In genomic region chr17:3081512-3082100, GRCm38 (mm10) we compare ENCODE assay signal across 8 mouse cellular contexts. TPM values are rescaled to one million over a fixed set of nuclear protein-coding genes. Genes with fewer than 3 reads are reported as not detected.
DNase-seq lines count a peak whose midpoint lies in the region; ATAC-seq and TF ChIP-seq lines count a peak whose summit lies in the region.
"Not testable (repeated sequence)": the region's sequence is repeated elsewhere in the genome, so short reads cannot be mapped to it uniquely, and the experiment has no call there.

No protein-coding gene starts in this region.

- ATAC-seq in limb, embryonic 14.5 days (ENCODE audit: low FRiP score, low read depth) = peak; percentile 17
- ATAC-seq in midbrain, embryonic 11.5 days (ENCODE audit: low FRiP score) = peak; percentile 61

- H3K4me2 ChIP-seq in limb, embryonic 14.5 days (replicated peaks; ENCODE audit: low read depth, low read length, severe bottlenecking); midbrain, embryonic 11.5 days: not testable (repeated sequence)

- WGBS in cerebellum, adult 2 months = 59% methylated on average over 3 of the region's 3 CpGs
- 91% methylated on average over 2 of the region's 3 CpGs for WGBS in limb, embryonic 14.5 days
- 85% methylated on average over 2 of the region's 3 CpGs for WGBS in midbrain, embryonic 11.5 days

- TF ChIP-seq CTCF in cerebellum, adult 2 months (IDR thresholded peaks at IDR 0.05; ENCODE audit: borderline replicate concordance, insufficient read depth, low read depth, low read length) = not testable (repeated sequence)

- not testable (repeated sequence) for H3K27me3 ChIP-seq in cerebellum, adult 2 months (ENCODE audit: control insufficient read depth, insufficient read depth, low read length); limb, embryonic 14.5 days (ENCODE audit: control insufficient read depth, insufficient read depth, low read length); midbrain, embryonic 11.5 days (ENCODE audit: control insufficient read depth, insufficient read depth, low read length)

- peak; percentile 67 to 89 for DNase-seq in cerebellum, adult 2 months
- DNase-seq in frontal cortex, postnatal 14 days (ENCODE audit: low spot score in 2 of 2) = peak; percentile 94 to 99
- DNase-seq in heart, postnatal 4 days = peak; percentile 55
- DNase-seq in kidney, postnatal 36 days = peak; percentile 32 to 37
- DNase-seq in limb, embryonic 14.5 days (ENCODE audit: low spot score); midbrain, embryonic 11.5 days (ENCODE audit: low spot score, missing footprints): not testable (repeated sequence)
- peak; percentile 93 for DNase-seq in right cerebral cortex, postnatal 25 days
- peak; percentile 60 for DNase-seq in urinary bladder, postnatal 14 days (ENCODE audit: low spot score)

- not testable (repeated sequence) for H3K4me1 ChIP-seq in cerebellum, adult 2 months (ENCODE audit: control insufficient read depth, insufficient read depth, low read length); limb, embryonic 14.5 days (ENCODE audit: control insufficient read depth, insufficient read depth, low read length); midbrain, embryonic 11.5 days (ENCODE audit: control insufficient read depth, insufficient read depth, low read length)

- not testable (repeated sequence) for H3K9me3 ChIP-seq in limb, embryonic 14.5 days (ENCODE audit: control insufficient read depth, low read length); midbrain, embryonic 11.5 days (ENCODE audit: control insufficient read depth, low read length)

- not testable (repeated sequence) for TF ChIP-seq POLR2A in cerebellum, adult 2 months (IDR thresholded peaks at IDR 0.05; ENCODE audit: borderline replicate concordance, insufficient read depth, low read length); limb, embryonic 14.5 days (IDR thresholded peaks at IDR 0.05; ENCODE audit: borderline replicate concordance, extremely low read depth, insufficient read depth, insufficient read length)

- H3K9ac ChIP-seq in limb, embryonic 14.5 days (ENCODE audit: low read depth, low read length, severe bottlenecking); midbrain, embryonic 11.5 days (ENCODE audit: low read length): not testable (repeated sequence)

- not testable (repeated sequence) for H3K27ac ChIP-seq in cerebellum, adult 2 months (ENCODE audit: insufficient read depth, low read length); limb, embryonic 14.5 days (replicated peaks; ENCODE audit: low read depth, low read length); midbrain, embryonic 11.5 days (ENCODE audit: low read depth, low read length)

- not testable (repeated sequence) for H3K36me3 ChIP-seq in limb, embryonic 14.5 days (ENCODE audit: control insufficient read depth, insufficient read depth, low read length); midbrain, embryonic 11.5 days (ENCODE audit: control insufficient read depth, insufficient read depth, low read length)

- H3K4me3 ChIP-seq in cerebellum, adult 2 months (replicated peaks; ENCODE audit: insufficient read depth, low read depth, low read length); limb, embryonic 14.5 days (replicated peaks; ENCODE audit: low read length); midbrain, embryonic 11.5 days (ENCODE audit: low read depth, low read length): not testable (repeated sequence)

RNA-seq across cellular contexts. Expression of gene Scaf8, which starts 33.2 kb away (rescaled TPM):
- 35.1 and 40.5 TPM in 2 replicates for polyA plus RNA-seq in cerebellum, adult 2 months (2012; rRNA removed)
- 10 to 100 TPM; 51.2 to 51.3 TPM for total RNA-seq in heart, postnatal 4 days (2021)
- polyA plus RNA-seq in limb, embryonic 14.5 days (2012; rRNA removed) = 40.5 and 42.3 TPM in 2 replicates
- polyA plus RNA-seq in limb, embryonic 14.5 days (2014; fragmentation: Nextera tagmentation; extraction: Ambion mirVana) = 23.6 and 24.6 TPM in 2 replicates
- polyA plus RNA-seq in midbrain, embryonic 11.5 days (2014; fragmentation: Nextera tagmentation; extraction: Ambion mirVana) = 25.8 and 26.2 TPM in 2 replicates
